Mouse (Mus musculus): ENCODE results near the gene Fitm1.

DNA sequence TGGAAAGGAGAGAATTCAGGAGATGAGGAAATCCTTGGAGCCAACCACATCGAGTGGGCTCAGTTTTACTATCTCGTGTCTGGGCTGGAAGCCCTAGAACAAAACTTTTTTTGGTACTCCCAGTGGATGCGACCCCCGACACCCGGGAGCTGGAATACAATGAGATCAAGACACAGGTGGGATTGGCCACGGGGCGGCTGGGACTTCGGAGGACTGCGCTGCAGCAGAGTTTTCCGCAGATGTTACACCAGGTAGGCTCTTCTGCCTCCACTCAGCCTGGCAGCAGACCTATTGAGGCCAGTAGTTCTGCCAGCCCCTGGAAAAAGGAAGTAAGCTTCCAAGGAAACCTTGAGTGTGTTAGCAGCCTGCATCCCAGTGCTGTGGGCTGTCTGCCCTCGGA, 12.2 kb upstream of the Fitm1 start:
- no peak for TF ChIP-seq ZMIZ1 (IDR thresholded peaks at IDR 0.05; ENCODE audit: low read depth, low read length)
- TF ChIP-seq MAFK (IDR thresholded peaks at IDR 0.05; ENCODE audit: borderline replicate concordance, low read depth, low read length): no peak
- TF ChIP-seq CTCF (IDR thresholded peaks at IDR 0.05 in 2 of 3, conservative IDR thresholded peaks at IDR 0.05 in 1 of 3; ENCODE audit: control insufficient read depth in 1 of 3, insufficient read depth in 1 of 3, low read depth in 2 of 3, low read length in 3 of 3, poor library complexity in 1 of 3, severe bottlenecking in 1 of 3): no peak
- TF ChIP-seq ZNF384 (IDR thresholded peaks at IDR 0.05; ENCODE audit: low read depth, low read length): no peak
- TF ChIP-seq ELF1 (IDR thresholded peaks at IDR 0.05; ENCODE audit: low read depth, low read length): no peak
- no peak for TF ChIP-seq CHD2 (IDR thresholded peaks at IDR 0.05; ENCODE audit: low read length)
- no peak for TF ChIP-seq HCFC1 (IDR thresholded peaks at IDR 0.05; ENCODE audit: low read depth, low read length)
- no peak for TF ChIP-seq POLR2A (IDR thresholded peaks at IDR 0.05; ENCODE audit: control insufficient read depth in 1 of 2, insufficient read depth in 1 of 2, low read depth in 1 of 2, low read length in 2 of 2, poor library complexity in 1 of 2)
- TF ChIP-seq EP300 (IDR thresholded peaks at IDR 0.05; ENCODE audit: low read depth in 1 of 2, low read length in 2 of 2): no peak
- no peak for TF ChIP-seq MAX (IDR thresholded peaks at IDR 0.05; ENCODE audit: low read length)
- no peak for TF ChIP-seq MAZ (IDR thresholded peaks at IDR 0.05; ENCODE audit: low read depth, low read length)
- no peak for TF ChIP-seq ZKSCAN1 (IDR thresholded peaks at IDR 0.05; ENCODE audit: low read depth, low read length)

Measured in MEL (cell line).